Comparison of ENCODE assay signal across 9 mouse cellular contexts in the genomic region with DNA sequence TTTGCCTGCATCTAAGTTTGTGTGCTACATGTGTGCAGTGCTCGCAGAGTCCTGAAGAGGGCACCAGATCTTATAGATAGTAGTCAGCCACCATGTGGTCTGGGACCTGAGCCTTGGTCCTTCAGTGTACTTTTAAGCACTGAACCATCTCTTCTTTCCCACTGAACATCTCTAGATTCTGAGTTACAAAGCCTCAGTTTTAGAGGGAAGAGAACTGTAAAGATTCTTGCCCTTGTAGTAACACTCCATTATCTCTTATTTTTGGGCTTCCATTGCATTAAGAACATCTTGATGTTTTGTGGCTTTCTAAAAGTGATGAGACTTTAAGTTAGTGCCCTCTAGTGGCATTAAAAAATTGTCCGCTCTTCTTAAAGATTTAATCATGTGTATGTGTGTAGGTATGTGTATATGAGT. TPM values are rescaled to one million over a fixed set of nuclear protein-coding genes. Genes with fewer than 3 reads are reported as not detected.
A peak's percentile ranks its signal among the peaks of the same experiment; 100 is the strongest.
DNase-seq lines count a peak whose midpoint lies in the region; ATAC-seq lines count a peak whose summit lies in the region.
"Had no signal": no experiment of that assay in that cellular context is flagged by ENCODE, and none has a peak within 500 bp of the region (broad histone marks: within the 10 kb centered on the region; RNA-seq: fewer than 3 reads in every experiment).

No protein-coding gene starts in this region.

- WGBS in kidney, embryonic 16.5 days: 79% methylated on average over 2 of the region's 2 CpGs
- 77% methylated on average over 2 of the region's 2 CpGs for WGBS in liver, embryonic 13.5 days (ENCODE audit: insufficient replicate concordance)
- WGBS in hindbrain, embryonic 13.5 days: 91% methylated on average over 2 of the region's 2 CpGs

- H3K27ac ChIP-seq in kidney, embryonic 16.5 days (ENCODE audit: low read length): no peak overlapping the region
- no peak overlapping the region for H3K27ac ChIP-seq in liver, embryonic 13.5 days
- no peak overlapping the region for H3K27ac ChIP-seq in hindbrain, embryonic 13.5 days
- H3K27ac ChIP-seq: embryonic facial prominence, embryonic 15.5 days; limb, embryonic 13.5 days had no signal

- H3K9ac ChIP-seq in kidney, embryonic 16.5 days (replicated peaks; ENCODE audit: low read length): no peak overlapping the region
- no peak overlapping the region for H3K9ac ChIP-seq in liver, embryonic 13.5 days
- H3K9ac ChIP-seq in hindbrain, embryonic 13.5 days: no peak overlapping the region
- H3K9ac ChIP-seq: embryonic facial prominence, embryonic 15.5 days; limb, embryonic 13.5 days had no signal

- DNase-seq in kidney, postnatal 36 days: peak; percentile 24 to 52
- DNase-seq in CD4-positive, CD25-positive, alpha-beta regulatory T cell, adult 2 months (ENCODE audit: low read depth, low spot score): peak; percentile 73
- peak; percentile 37 for DNase-seq in Muller cell, postnatal 12 days (ENCODE audit: inconsistent ontology term)
- DNase-seq in liver, embryonic 13.5 days: peak; percentile 24
- DNase-seq in gastrocnemius, adult 18-20 months (ENCODE audit: low spot score): no peak

- no peak for ATAC-seq in kidney, embryonic 16.5 days (ENCODE audit: low FRiP score, low TSS enrichment)
- no peak for ATAC-seq in liver, embryonic 13.5 days (ENCODE audit: low read depth)
- ATAC-seq in hindbrain, embryonic 13.5 days (ENCODE audit: low FRiP score): no peak

- peaks cover 7% of the 10 kb centered on the region; the same call in 1 of the 2 replicates for H3K9me3 ChIP-seq in kidney, embryonic 16.5 days (ENCODE audit: low read length)
- H3K9me3 ChIP-seq in liver, embryonic 13.5 days (replicated peaks): no peaks in the 10 kb centered on the region
- no peaks in the 10 kb centered on the region for H3K9me3 ChIP-seq in hindbrain, embryonic 13.5 days
- H3K9me3 ChIP-seq: embryonic facial prominence, embryonic 15.5 days had no signal

- no peak overlapping the region for H3K4me2 ChIP-seq in kidney, embryonic 16.5 days (replicated peaks; ENCODE audit: low read depth, low read length)
- no peak overlapping the region for H3K4me2 ChIP-seq in liver, embryonic 13.5 days
- no peak overlapping the region for H3K4me2 ChIP-seq in hindbrain, embryonic 13.5 days
- H3K4me2 ChIP-seq: embryonic facial prominence, embryonic 15.5 days; limb, embryonic 13.5 days had no signal

- H3K4me1 ChIP-seq in kidney, embryonic 16.5 days (ENCODE audit: insufficient read depth, low read length): no peaks in the 10 kb centered on the region
- H3K4me1 ChIP-seq in liver, embryonic 13.5 days (replicated peaks): no peaks in the 10 kb centered on the region
- H3K4me1 ChIP-seq in hindbrain, embryonic 13.5 days (replicated peaks): no peaks in the 10 kb centered on the region
- H3K4me1 ChIP-seq: embryonic facial prominence, embryonic 15.5 days; limb, embryonic 13.5 days had no signal

- H3K36me3 ChIP-seq in kidney, embryonic 16.5 days (ENCODE audit: insufficient read depth, low read length): peaks cover 43% of the 10 kb centered on the region
- H3K36me3 ChIP-seq in liver, embryonic 13.5 days: peaks cover 18% of the 10 kb centered on the region
- H3K36me3 ChIP-seq in hindbrain, embryonic 13.5 days: peaks cover 57% of the 10 kb centered on the region

- no peak overlapping the region for H3K4me3 ChIP-seq in kidney, embryonic 16.5 days (ENCODE audit: low read length)
- no peak overlapping the region for H3K4me3 ChIP-seq in liver, embryonic 13.5 days (replicated peaks)
- no peak overlapping the region for H3K4me3 ChIP-seq in hindbrain, embryonic 13.5 days
- H3K4me3 ChIP-seq: embryonic facial prominence, embryonic 15.5 days; limb, embryonic 13.5 days had no signal

- H3K27me3 ChIP-seq in kidney, embryonic 16.5 days (ENCODE audit: insufficient read depth, low read length): no peaks in the 10 kb centered on the region
- no peaks in the 10 kb centered on the region for H3K27me3 ChIP-seq in liver, embryonic 13.5 days
- no peaks in the 10 kb centered on the region for H3K27me3 ChIP-seq in hindbrain, embryonic 13.5 days
- H3K27me3 ChIP-seq: embryonic facial prominence, embryonic 15.5 days; limb, embryonic 13.5 days had no signal

RNA-seq across cellular contexts. Expression of a gene that starts 18.8 kb away (rescaled TPM):
- polyA plus RNA-seq in kidney, embryonic 16.5 days (2015; fragmentation: Nextera tagmentation; extraction: Ambion mirVana): 43.1 and 48.9 TPM in 2 replicates
- polyA plus RNA-seq in liver, embryonic 13.5 days (2015; fragmentation: Nextera tagmentation; extraction: Ambion mirVana): 17.1 and 23.4 TPM in 2 replicates
- total RNA-seq in gastrocnemius, adult 18-20 months (2021): 10 to 100 TPM; 21.9 to 26.0 TPM
- polyA plus RNA-seq in hindbrain, embryonic 13.5 days (2015; fragmentation: Nextera tagmentation; extraction: Ambion mirVana): 66.3 and 70.3 TPM in 2 replicates

RNA-seq across cellular contexts. Expression of a gene that starts 19.1 kb away (rescaled TPM):
- 64.5 and 76.3 TPM in 2 replicates for polyA plus RNA-seq in kidney, embryonic 16.5 days (2015; fragmentation: Nextera tagmentation; extraction: Ambion mirVana)
- 58.6 and 66.2 TPM in 2 replicates for polyA plus RNA-seq in liver, embryonic 13.5 days (2015; fragmentation: Nextera tagmentation; extraction: Ambion mirVana)
- 10 to 100 TPM; 39.2 to 40.7 TPM for total RNA-seq in gastrocnemius, adult 18-20 months (2021)
- 126 and 139 TPM in 2 replicates for polyA plus RNA-seq in hindbrain, embryonic 13.5 days (2015; fragmentation: Nextera tagmentation; extraction: Ambion mirVana)

RNA-seq across cellular contexts. Expression of a gene that starts 33.3 kb away (rescaled TPM):
- polyA plus RNA-seq in kidney, embryonic 16.5 days (2015; fragmentation: Nextera tagmentation; extraction: Ambion mirVana): 106 and 122 TPM in 2 replicates
- 19.3 and 23.4 TPM in 2 replicates for polyA plus RNA-seq in liver, embryonic 13.5 days (2015; fragmentation: Nextera tagmentation; extraction: Ambion mirVana)
- total RNA-seq in gastrocnemius, adult 18-20 months (2021): 10 to 100 TPM; 16.4 to 16.5 TPM
- polyA plus RNA-seq in hindbrain, embryonic 13.5 days (2015; fragmentation: Nextera tagmentation; extraction: Ambion mirVana): 75.4 and 82.8 TPM in 2 replicates
